Mouse (Mus musculus) megakaryocyte, embryonic 14.5 days (primary cell): ENCODE results near the gene Dazap1.

Experiments used
- FLI1 ChIP-seq: IDR thresholded peaks from 2 replicates; pipeline ENCODE4 v1.6.1; 2012; ENCODE audit warnings: low read length, inconsistent platforms, mixed read lengths
- GATA1 ChIP-seq: IDR thresholded peaks from 3 replicates; pipeline ENCODE4 v1.6.1; 2012; ENCODE audit warnings: mixed read lengths, low read length, inconsistent platforms, borderline replicate concordance

GRCm38 (mm10) chr10:80321014-80321669 lies 59.9 kb downstream of the Dazap1 start:
- no peak for TF ChIP-seq GATA1
- TF ChIP-seq FLI1: no peak
